Mouse (Mus musculus) heart, adult 2 months (tissue): Measurements from ENCODE around the gene Cdh4.

Source experiments
- CTCF ChIP-seq: fragments of 200-600 bp; IDR thresholded peaks from 2 replicates; pipeline ENCODE4 v1.8.1; 2022; ENCODE audit warnings: antibody characterized with exemption, mild to moderate bottlenecking, moderate library complexity
- POLR2A ChIP-seq: fragments of 200-500 bp; IDR thresholded peaks from 2 replicates; pipeline ENCODE4 v1.6.1; 2011; ENCODE audit warnings: mild to moderate bottlenecking, low read depth, low read length, control low read depth; ENCODE audit not compliant: insufficient read depth

DNA sequence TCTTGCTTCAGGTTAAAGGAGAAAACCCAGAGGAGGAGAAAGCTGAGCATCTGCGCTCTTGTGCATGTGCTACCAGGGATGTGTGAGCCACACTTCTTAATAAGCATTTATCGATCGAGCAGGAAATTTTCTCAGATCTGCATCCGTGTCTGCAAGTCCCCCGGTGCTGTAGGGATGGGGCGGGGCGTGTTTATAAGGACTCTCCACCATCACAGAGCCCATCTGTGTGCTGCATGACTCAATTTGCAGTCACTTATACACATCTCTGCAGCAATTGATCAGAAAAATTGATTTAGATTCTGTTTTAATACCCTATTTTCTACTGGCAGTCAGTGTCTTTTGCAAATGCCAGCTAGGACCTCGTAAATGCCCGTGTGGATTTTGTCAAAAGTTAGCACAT, 311.6 kb downstream of the Cdh4 start:
- no peak for TF ChIP-seq POLR2A
- no peak for TF ChIP-seq CTCF
